Mouse (Mus musculus) layer of hippocampus, postnatal 36 days (tissue): ENCODE data around the gene Madcam1. TPM values are rescaled to one million over a fixed set of nuclear protein-coding genes. Genes with fewer than 3 reads are reported as not detected.

ENCODE experiments used
- DNase-seq, 2 experiments: peaks; one replicate each; pipeline ENCODE4 v3.0.0; 2022
- total RNA-seq, 2 experiments: library from RNA; stranded (reverse); gene quantifications; 2 replicates each; pipeline ENCODE4 v1.2.3; 2021

Madcam1 gene
- total RNA-seq, 2 experiments from 2014 or later = not detected

- DNase-seq = no peak
Measured at GRCm38 (mm10) chr10:79668076-79668475, 3.7 kb downstream of the Madcam1 start.

- peak; percentile 89 to 92 for DNase-seq
Measured at GRCm38 (mm10) chr10:79668771-79669575, 4.6 kb downstream of the Madcam1 start, which contains the start of gene Tpgs1. TSS of gene Tpgs1 (plus strand) at chr10:79669369.

- peak; percentile 78 to 84 for DNase-seq
Measured at GRCm38 (mm10) chr10:79669576-79670057, 5.3 kb downstream of the Madcam1 start.

- DNase-seq = no peak
Measured at GRCm38 (mm10) chr10:79670071-79670888, 5.9 kb downstream of the Madcam1 start.

- DNase-seq = no peak
Measured at GRCm38 (mm10) chr10:79671396-79672087, 7.2 kb downstream of the Madcam1 start.

- DNase-seq = no peak
Measured at GRCm38 (mm10) chr10:79672088-79672455, 7.7 kb downstream of the Madcam1 start.

GRCm38 (mm10) chr10:79673054-79673453, 8.7 kb downstream of the Madcam1 start:
- DNase-seq = no peak

- no peak for DNase-seq
Measured at GRCm38 (mm10) chr10:79675346-79676035, 11.1 kb downstream of the Madcam1 start.

GRCm38 (mm10) chr10:79680606-79681495, 16.5 kb downstream of the Madcam1 start:
- DNase-seq = no peak

- peak; percentile 100 for DNase-seq
Measured at GRCm38 (mm10) chr10:79681591-79682245, 17.4 kb downstream of the Madcam1 start, which contains the start of gene Cdc34. TSS of gene Cdc34 (plus strand) at chr10:79682195.

GRCm38 (mm10) chr10:79682551-79682915, 18.2 kb downstream of the Madcam1 start:
- peak in 1 of 2 experiments; percentile 31 for DNase-seq

GRCm38 (mm10) chr10:79682916-79683582, 18.7 kb downstream of the Madcam1 start:
- DNase-seq = peak in 1 of 2 experiments; percentile 35

- DNase-seq = no peak
Measured at GRCm38 (mm10) chr10:79683726-79684640, 19.6 kb downstream of the Madcam1 start.

- no peak for DNase-seq
Measured at GRCm38 (mm10) chr10:79684770-79685600, 20.6 kb downstream of the Madcam1 start.

GRCm38 (mm10) chr10:79686219-79686618, 21.9 kb downstream of the Madcam1 start:
- no peak for DNase-seq

- DNase-seq = no peak
Measured at GRCm38 (mm10) chr10:79686691-79687090, 22.3 kb downstream of the Madcam1 start.

- DNase-seq = no peak
Measured at GRCm38 (mm10) chr10:79687513-79687912, 23.2 kb downstream of the Madcam1 start.

- no peak for DNase-seq
Measured at GRCm38 (mm10) chr10:79688720-79689119, 24.4 kb downstream of the Madcam1 start, which contains the start of gene Gzmm. TSS of gene Gzmm (plus strand) at chr10:79689020.
